Mouse (Mus musculus) thymus, adult 2 months (tissue): ENCODE measurements around the gene Blvra.

Experiments used
- CTCF ChIP-seq: fragments of 200-500 bp; IDR thresholded peaks from 2 replicates; pipeline ENCODE4 v1.5.1; 2012; ENCODE audit warnings: mild to moderate bottlenecking, control low read depth, low read length, moderate library complexity, borderline replicate concordance; ENCODE audit not compliant: control insufficient read depth, poor library complexity, insufficient read depth; ENCODE audit errors: extremely low read depth
- POLR2A ChIP-seq: fragments of 200-500 bp; IDR thresholded peaks from 2 replicates; pipeline ENCODE4 v1.6.1; 2012; ENCODE audit warnings: mild to moderate bottlenecking, low read length, control low read depth, moderate library complexity; ENCODE audit not compliant: control insufficient read depth, poor library complexity, insufficient read depth; ENCODE audit errors: extremely low read depth

DNA sequence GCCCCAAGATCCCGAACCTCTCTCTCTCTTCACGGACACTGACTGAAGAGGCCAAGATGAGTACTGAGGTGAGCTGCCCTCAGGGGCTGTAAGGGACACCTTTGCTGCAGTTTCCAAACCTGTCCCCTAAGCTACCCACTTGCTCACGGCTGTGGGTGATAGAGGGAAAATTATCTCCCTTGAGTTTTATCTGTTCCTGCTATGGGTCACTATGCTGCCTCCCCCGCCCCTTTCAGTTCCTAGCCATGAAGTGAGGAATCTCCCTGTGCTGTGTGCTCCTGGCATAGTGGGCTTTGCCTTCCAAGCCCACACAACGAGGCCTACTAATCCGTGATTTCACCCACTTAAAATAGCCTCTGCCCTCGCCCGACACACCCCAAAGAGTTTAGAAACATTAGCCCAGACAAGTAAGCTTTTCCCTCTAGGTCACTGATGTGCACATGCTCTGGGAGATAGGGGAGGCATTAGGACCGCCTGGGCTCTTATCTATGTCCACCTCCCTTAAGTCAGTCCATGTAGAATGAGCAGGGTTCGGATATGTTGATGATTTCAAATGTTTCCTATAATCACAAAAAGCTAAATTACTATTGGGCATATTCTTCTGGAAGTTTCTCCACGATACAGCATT, 10.2 kb downstream of the Blvra start:
- TF ChIP-seq CTCF (no peak), POLR2A (no peak)
